Mouse (Mus musculus) G1E-ER4 (cell line): ENCODE measurements around the gene Txnip. TPM values are rescaled to one million over a fixed set of nuclear protein-coding genes. Genes with fewer than 3 reads are reported as not detected.
A peak's percentile ranks its signal among the peaks of the same experiment; 100 is the strongest.

Experiments used
- GATA1 ChIP-seq: IDR thresholded peaks from one replicate; pipeline ENCODE4 v1.8.0; 2012; ENCODE audit warnings: low read length, inconsistent platforms
- polyA plus RNA-seq: library from polyadenylated mRNA; stranded (reverse); fragments of >175 nt; gene quantifications from 2 replicates; pipeline ENCODE4 v1.2.3, GENCODE M21; 2012

Gene Txnip
- polyA plus RNA-seq, 1 experiment: 9.6 TPM

- no peak for TF ChIP-seq GATA1
Measured at GRCm38 (mm10) chr3:96573611-96574511, 16.1 kb downstream of the Txnip start.

GRCm38 (mm10) chr3:96575272-96575984 is 17.7 kb downstream of the Txnip start:
- TF ChIP-seq GATA1: no peak

- TF ChIP-seq GATA1: no peak
Measured at GRCm38 (mm10) chr3:96576005-96576658, 18.4 kb downstream of the Txnip start.

GRCm38 (mm10) chr3:96576690-96577541 is 19.2 kb downstream of the Txnip start, which contains the start of gene Gm16253:
Gene Gm16253, plus strand, starts transcription at chr3:96576984.
- no peak for TF ChIP-seq GATA1

- no peak for TF ChIP-seq GATA1
Measured at GRCm38 (mm10) chr3:96577566-96577965, 19.8 kb downstream of the Txnip start.

- TF ChIP-seq GATA1: no peak
Measured at GRCm38 (mm10) chr3:96578561-96579238, 20.9 kb downstream of the Txnip start.

GRCm38 (mm10) chr3:96579239-96579750 is 21.5 kb downstream of the Txnip start:
- no peak for TF ChIP-seq GATA1

- TF ChIP-seq GATA1: peak; percentile 88
Measured at GRCm38 (mm10) chr3:96579885-96580454, 22.2 kb downstream of the Txnip start.

GRCm38 (mm10) chr3:96581141-96581540 is 23.4 kb downstream of the Txnip start:
- no peak for TF ChIP-seq GATA1

GRCm38 (mm10) chr3:96581771-96582515 is 24.2 kb downstream of the Txnip start:
- TF ChIP-seq GATA1: no peak

- TF ChIP-seq GATA1: no peak
Measured at GRCm38 (mm10) chr3:96583386-96583785, 25.6 kb downstream of the Txnip start.

GRCm38 (mm10) chr3:96590657-96591056 is 32.9 kb downstream of the Txnip start:
- no peak for TF ChIP-seq GATA1

- no peak for TF ChIP-seq GATA1
Measured at GRCm38 (mm10) chr3:96593374-96593773, 35.6 kb downstream of the Txnip start.
